ENCODE assay signal across 27 mouse cellular contexts in the genomic region with DNA sequence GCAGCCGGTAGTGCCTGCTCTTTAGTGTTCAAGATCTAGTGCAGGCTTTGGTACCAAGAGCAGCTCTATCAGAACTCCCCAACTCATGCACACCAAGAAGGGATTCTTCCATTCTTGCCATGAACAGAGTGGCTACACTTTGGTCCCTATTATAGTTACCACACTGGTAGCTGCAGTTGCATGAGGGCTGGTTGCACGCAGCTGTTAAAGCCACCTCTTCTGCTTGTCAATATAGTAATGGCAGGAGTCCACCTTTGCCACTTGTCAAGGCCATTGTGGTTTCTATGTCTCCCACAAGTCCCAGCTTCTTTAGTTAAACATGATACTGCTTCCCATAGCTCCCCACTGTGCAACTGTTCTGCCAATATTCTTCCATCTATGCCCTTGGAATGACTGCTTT.
"Had no signal": no experiment of that assay in that cellular context is flagged by ENCODE, and none has a peak within 500 bp of the region (broad histone marks: within the 10 kb centered on the region; RNA-seq: fewer than 3 reads in every experiment).

No protein-coding gene starts in this region.

- H3K4me3 ChIP-seq: left cerebral cortex, adult 2 months; limb, embryonic 10.5 days; limb, embryonic 12.5 days; limb, embryonic 13.5 days; limb, embryonic 15.5 days; liver, embryonic 12.5 days; liver, embryonic 13.5 days; liver, embryonic 15.5 days; lung, embryonic 15.5 days; megakaryocyte, embryonic 14.5 days; midbrain, embryonic 10.5 days; midbrain, embryonic 12.5 days; midbrain, embryonic 13.5 days; midbrain, embryonic 15.5 days had no signal

- H3K4me2 ChIP-seq: limb, embryonic 12.5 days; limb, embryonic 13.5 days; limb, embryonic 15.5 days; liver, embryonic 11.5 days; liver, embryonic 12.5 days; liver, embryonic 13.5 days; liver, embryonic 15.5 days; lung, embryonic 14.5 days; lung, embryonic 15.5 days; midbrain, embryonic 11.5 days; midbrain, embryonic 12.5 days; midbrain, embryonic 13.5 days; midbrain, embryonic 15.5 days had no signal

- DNase-seq: left cerebral cortex, postnatal 4 days; liver; liver, embryonic 13.5 days; liver, postnatal 0 days; lung, adult 18-20 months; lung, adult 2 months; lung, embryonic 14.5 days; lung, postnatal 10 days; lung, postnatal 14 days; lung, postnatal 36 days; lung, postnatal 4 days; midbrain, embryonic 14.5 days had no signal

- H3K36me3 ChIP-seq: limb, embryonic 10.5 days; limb, embryonic 12.5 days; limb, embryonic 13.5 days; limb, embryonic 15.5 days; liver, embryonic 12.5 days; liver, embryonic 13.5 days; liver, embryonic 15.5 days; lung, embryonic 15.5 days; midbrain, embryonic 10.5 days; midbrain, embryonic 12.5 days; midbrain, embryonic 13.5 days; midbrain, embryonic 15.5 days had no signal

- H3K27me3 ChIP-seq: limb, embryonic 12.5 days; limb, embryonic 13.5 days; limb, embryonic 15.5 days; liver, embryonic 12.5 days; liver, embryonic 13.5 days; liver, embryonic 15.5 days; lung, embryonic 15.5 days; megakaryocyte, embryonic 14.5 days; midbrain, embryonic 12.5 days; midbrain, embryonic 13.5 days; midbrain, embryonic 15.5 days had no signal
